Mouse (Mus musculus) forebrain, embryonic 10.5 days (tissue): ENCODE measurements around the gene Cep63. TPM values are rescaled to one million over a fixed set of nuclear protein-coding genes. Genes with fewer than 3 reads are reported as not detected.

Experiments used
- DNase-seq: peaks from one replicate; pipeline ENCODE4 v3.0.0-alpha.2; 2017; ENCODE audit warnings: low spot score; ENCODE audit errors: extremely low spot score
- H3K27ac ChIP-seq: fragments of 300-500 bp; sonication (generic); 2 replicates; pipeline ENCODE4 v1.5.1; 2016; ENCODE audit warnings: mild to moderate bottlenecking
- H3K27me3 ChIP-seq: fragments of 300-500 bp; sonication (generic); 2 replicates; pipeline ENCODE4 v1.6.1; 2016; ENCODE audit warnings: mild to moderate bottlenecking; ENCODE audit not compliant: poor library complexity, severe bottlenecking
- H3K36me3 ChIP-seq: fragments of 300-500 bp; sonication (generic); replicated peaks from 2 replicates; pipeline ENCODE4 v1.6.1; 2016; ENCODE audit warnings: mild to moderate bottlenecking, moderate library complexity
- H3K4me1 ChIP-seq: fragments of 300-500 bp; sonication (generic); 2 replicates; pipeline ENCODE4 v1.6.1; 2016
- H3K4me3 ChIP-seq: fragments of 300-500 bp; sonication (generic); 2 replicates; pipeline ENCODE4 v1.5.1; 2016; ENCODE audit warnings: mild to moderate bottlenecking, moderate library complexity
- H3K9me3 ChIP-seq: fragments of 300-500 bp; sonication (generic); 2 replicates; pipeline ENCODE4 v1.6.1; 2016; ENCODE audit warnings: mild to moderate bottlenecking, moderate library complexity
- WGBS: fragments of 180-500 bp; shearing (Covaris S2); methylation state at CpG from one replicate; pipeline ENCODE4 v1.1.7; 2016; 5-methylcytosine and 5-hydroxymethylcytosine counted together
- polyA plus RNA-seq: library from polyadenylated mRNA; unstranded; fragments of >200 nt; fragmentation: Nextera tagmentation; extraction: Ambion mirVana; gene quantifications from 2 replicates; pipeline ENCODE4 v1.2.1, GENCODE M21; 2016

The Cep63 gene
- polyA plus RNA-seq, 1 experiment from 2014 or later = 56.2 TPM

DNA sequence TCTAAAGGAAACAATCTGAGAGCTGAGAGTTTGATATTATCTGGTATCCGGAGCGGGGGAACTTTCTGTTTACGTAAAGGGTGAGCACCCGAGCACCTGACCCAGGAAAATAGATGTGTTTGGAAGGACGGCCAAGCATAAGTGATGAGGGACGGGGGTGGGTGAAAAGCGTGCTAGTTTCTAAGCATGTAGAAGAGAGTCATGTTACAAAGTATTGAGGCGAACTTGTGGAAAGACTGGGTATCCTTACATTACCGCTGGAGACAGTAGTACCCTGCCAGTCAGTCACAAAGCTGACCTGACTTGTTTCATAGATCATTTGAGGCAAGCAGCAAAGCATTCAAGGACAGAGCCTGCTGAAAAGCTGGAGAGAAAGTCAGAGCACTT is 498 bp upstream of the Cep63 start:
- DNase-seq = no peak
- Histone ChIP-seq H3K36me3 (peaks cover 13% of the 10 kb centered on the region; the same call in 1 of the 2 replicates), H3K27ac (peak overlapping the region; percentile 100), H3K27me3 (no peaks in the 10 kb centered on the region), H3K4me3 (peak overlapping the region; percentile 90), H3K9me3 (no peaks in the 10 kb centered on the region), H3K4me1 (peaks cover 33% of the 10 kb centered on the region)
- under 1% methylated on average over 9 of the region's 9 CpGs for WGBS

DNA sequence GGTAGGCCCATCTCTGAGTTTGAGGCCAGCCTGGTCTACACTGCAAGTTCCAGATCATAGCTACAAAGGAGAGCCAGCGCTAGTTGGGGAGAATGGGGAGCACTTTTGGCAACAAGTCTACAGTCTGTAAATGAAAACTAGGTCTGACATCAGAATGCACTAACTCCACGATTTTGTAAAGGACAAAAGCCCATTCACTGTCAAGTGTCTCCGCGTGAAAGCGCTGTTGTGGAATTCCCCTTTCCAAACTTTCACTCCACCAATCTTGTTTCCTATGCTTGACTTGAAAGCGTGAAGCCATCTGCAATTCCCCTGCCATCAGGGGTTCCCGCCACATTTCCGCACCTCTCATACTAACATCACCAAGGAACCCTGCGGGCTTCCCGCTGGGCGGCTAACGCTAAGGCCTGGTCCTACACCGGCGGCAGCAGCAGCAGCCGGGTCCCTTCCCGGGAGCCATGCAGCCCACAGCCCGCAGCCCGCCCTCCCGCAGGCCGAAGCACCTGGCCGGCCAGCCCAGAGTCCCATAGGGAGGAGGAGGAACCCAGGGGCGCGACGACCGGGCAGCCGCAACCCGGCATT is 842 bp downstream of the Cep63 start:
- Histone ChIP-seq H3K27me3 (no peaks in the 10 kb centered on the region), H3K36me3 (peaks cover 8% of the 10 kb centered on the region; the same call in 1 of the 2 replicates), H3K27ac (peak overlapping the region; percentile 100), H3K9me3 (no peaks in the 10 kb centered on the region), H3K4me3 (peak overlapping the region; percentile 90), H3K4me1 (peaks cover 33% of the 10 kb centered on the region)
- DNase-seq = no peak
- WGBS = 1% methylated on average over 27 of the region's 27 CpGs

DNA sequence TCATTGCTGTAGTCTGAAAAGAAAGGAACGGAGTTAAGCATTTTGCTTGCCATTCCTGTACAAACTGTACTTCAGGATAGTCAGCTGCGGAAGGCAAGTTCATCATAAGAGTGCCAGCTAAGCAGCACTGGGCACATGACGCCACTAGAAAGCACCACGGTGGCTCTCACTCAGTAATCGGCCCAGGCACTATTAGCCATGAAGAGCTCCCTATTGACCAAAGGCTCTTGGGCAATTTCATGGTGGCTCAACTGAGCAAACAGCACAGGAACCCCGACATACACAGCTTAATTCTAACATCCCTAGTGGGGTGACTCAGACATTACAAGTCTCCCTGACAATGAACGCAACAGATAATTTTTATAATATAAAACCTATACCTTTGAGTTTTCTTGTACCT is 2.8 kb downstream of the Cep63 start:
- Histone ChIP-seq H3K4me1 (peaks cover 33% of the 10 kb centered on the region), H3K36me3 (peaks cover 5% of the 10 kb centered on the region), H3K9me3 (no peaks in the 10 kb centered on the region), H3K27ac (no peak overlapping the region), H3K27me3 (no peaks in the 10 kb centered on the region), H3K4me3 (no peak overlapping the region)
- 95% methylated on average over 7 of the region's 7 CpGs for WGBS
- no peak for DNase-seq

GRCm38 (mm10) chr9:102622876-102623275 is 3.5 kb downstream of the Cep63 start:
- DNase-seq = no peak
- WGBS = 93% methylated on average over 6 of the region's 6 CpGs
- H3K27ac ChIP-seq = no peak overlapping the region

DNA sequence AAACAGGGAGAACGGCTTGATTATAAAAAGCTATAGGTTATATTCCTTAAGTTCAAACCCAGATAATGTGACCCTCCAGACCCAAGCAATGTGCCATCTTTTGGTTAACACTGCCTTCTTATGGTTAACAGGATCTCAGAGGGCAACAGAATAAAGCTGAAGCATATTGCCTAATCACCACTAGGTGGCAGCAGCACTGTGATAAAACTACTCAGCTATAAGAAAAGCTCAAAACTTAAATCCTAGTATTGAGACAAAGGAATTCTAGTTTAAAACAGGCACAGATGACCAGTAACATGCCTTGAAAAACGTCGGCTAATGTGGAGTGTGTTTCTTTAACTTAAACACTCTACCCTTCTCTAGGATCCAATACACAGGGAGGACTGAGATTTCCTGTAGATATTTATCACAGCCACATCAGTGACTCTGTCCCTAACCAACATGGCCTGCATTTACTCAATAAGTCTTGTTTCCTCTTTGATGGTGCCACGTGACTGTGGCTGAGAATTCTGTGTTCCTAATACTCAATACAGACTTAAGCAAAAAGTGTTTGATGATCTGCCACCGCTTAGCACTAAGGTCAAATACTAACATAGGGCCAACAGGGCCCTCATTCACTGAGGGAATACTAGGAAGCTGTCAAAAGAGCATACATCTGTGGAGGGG is 4.0 kb downstream of the Cep63 start:
- no peaks in the 10 kb centered on the region for H3K9me3 ChIP-seq
- peak; percentile 47 for DNase-seq
- H3K4me1 ChIP-seq = peaks cover 25% of the 10 kb centered on the region
- peaks cover 17% of the 10 kb centered on the region for H3K36me3 ChIP-seq
- H3K27me3 ChIP-seq = no peaks in the 10 kb centered on the region
- 41% methylated on average over 5 of the region's 5 CpGs for WGBS
- peak overlapping the region; percentile 58; the same call in 1 of the 2 replicates for H3K27ac ChIP-seq
- no peak overlapping the region for H3K4me3 ChIP-seq

More at GRCm38 (mm10) chr9:102622876-102623275, 3.5 kb downstream of the Cep63 start:
- Histone ChIP-seq H3K9me3 (no peaks in the 10 kb centered on the region), H3K4me1 (peaks cover 31% of the 10 kb centered on the region), H3K36me3 (peaks cover 12% of the 10 kb centered on the region), H3K4me3 (no peak overlapping the region), H3K27me3 (no peaks in the 10 kb centered on the region)

DNA sequence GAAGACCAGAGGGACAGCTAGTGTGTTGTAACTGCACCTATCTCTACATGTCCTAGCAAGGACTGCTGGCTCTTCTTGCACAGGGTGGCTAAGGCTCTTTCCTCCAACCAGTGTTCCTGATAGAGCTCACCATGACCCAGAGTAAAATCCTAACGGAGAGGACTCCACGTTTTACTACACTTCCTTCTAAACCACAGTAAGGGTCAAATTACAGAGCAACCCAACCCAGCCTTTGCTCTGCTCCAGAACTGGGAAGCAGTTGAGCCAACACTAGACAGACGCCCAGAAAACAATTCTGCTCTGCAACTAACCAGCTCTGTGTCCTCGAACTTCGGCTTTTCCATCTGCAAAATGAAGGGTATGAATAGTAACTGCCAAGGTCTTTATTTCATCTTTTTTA is 4.9 kb downstream of the Cep63 start:
- no peaks in the 10 kb centered on the region for H3K27me3 ChIP-seq
- no peak for DNase-seq
- 73% methylated on average over 5 of the region's 5 CpGs for WGBS
- peaks cover 20% of the 10 kb centered on the region; the same call in 1 of the 2 replicates for H3K4me1 ChIP-seq
- H3K36me3 ChIP-seq = peaks cover 20% of the 10 kb centered on the region
- H3K27ac ChIP-seq = no peak overlapping the region
- H3K9me3 ChIP-seq = no peaks in the 10 kb centered on the region
- no peak overlapping the region for H3K4me3 ChIP-seq

- Histone ChIP-seq H3K4me3 (no peak overlapping the region), H3K9me3 (no peaks in the 10 kb centered on the region), H3K36me3 (peaks cover 66% of the 10 kb centered on the region), H3K4me1 (no peaks in the 10 kb centered on the region), H3K27me3 (no peaks in the 10 kb centered on the region), H3K27ac (no peak overlapping the region)
- 91% methylated on average over 9 of the region's 9 CpGs for WGBS
- DNase-seq = no peak
Measured at GRCm38 (mm10) chr9:102616267-102616666, 10.1 kb downstream of the Cep63 start.

GRCm38 (mm10) chr9:102615071-102615470 is 11.3 kb downstream of the Cep63 start:
- Histone ChIP-seq H3K4me1 (no peaks in the 10 kb centered on the region), H3K36me3 (peaks cover 76% of the 10 kb centered on the region), H3K4me3 (no peak overlapping the region), H3K27ac (no peak overlapping the region), H3K27me3 (no peaks in the 10 kb centered on the region), H3K9me3 (no peaks in the 10 kb centered on the region)
- WGBS = 91% methylated on average over 3 of the region's 3 CpGs
- DNase-seq = no peak

- Histone ChIP-seq H3K9me3 (no peaks in the 10 kb centered on the region), H3K4me1 (no peaks in the 10 kb centered on the region), H3K4me3 (no peak overlapping the region), H3K27ac (no peak overlapping the region), H3K36me3 (peaks cover 57% of the 10 kb centered on the region), H3K27me3 (no peaks in the 10 kb centered on the region)
- 92% methylated on average over 3 of the region's 3 CpGs for WGBS
- no peak for DNase-seq
Measured at GRCm38 (mm10) chr9:102609221-102609620, 17.1 kb downstream of the Cep63 start.

GRCm38 (mm10) chr9:102607471-102607870 is 18.9 kb downstream of the Cep63 start:
- no peak for DNase-seq
- Histone ChIP-seq H3K36me3 (peaks cover 46% of the 10 kb centered on the region), H3K4me1 (no peaks in the 10 kb centered on the region), H3K27ac (no peak overlapping the region), H3K9me3 (no peaks in the 10 kb centered on the region), H3K4me3 (no peak overlapping the region), H3K27me3 (no peaks in the 10 kb centered on the region)
- WGBS = 67% methylated on average over 5 of the region's 5 CpGs

DNA sequence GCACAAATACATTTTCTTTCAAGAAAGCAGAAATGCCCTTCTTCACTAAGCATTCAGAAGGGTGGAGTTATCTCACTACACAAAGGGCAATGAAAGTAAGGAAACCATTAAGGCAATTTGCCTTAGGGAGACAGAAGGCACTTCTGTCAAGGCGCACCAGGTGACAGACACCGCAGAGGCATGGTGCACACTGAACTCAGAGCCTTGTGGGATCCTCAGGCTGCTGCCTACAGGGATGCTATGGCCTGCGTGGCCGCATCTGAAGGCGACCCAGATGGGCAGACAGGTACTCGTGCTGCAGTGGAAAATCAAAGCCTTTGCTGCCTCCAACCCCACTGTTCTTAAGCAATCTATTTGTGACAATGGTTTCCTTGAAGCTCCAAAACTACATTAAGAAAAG is 21.2 kb downstream of the Cep63 start:
- no peak overlapping the region for H3K4me3 ChIP-seq
- H3K27ac ChIP-seq = no peak overlapping the region
- H3K36me3 ChIP-seq = peaks cover 45% of the 10 kb centered on the region
- H3K27me3 ChIP-seq = no peaks in the 10 kb centered on the region
- no peaks in the 10 kb centered on the region for H3K4me1 ChIP-seq
- 89% methylated on average over 6 of the region's 6 CpGs for WGBS
- H3K9me3 ChIP-seq = no peaks in the 10 kb centered on the region
- no peak for DNase-seq

- no peaks in the 10 kb centered on the region for H3K9me3 ChIP-seq
- H3K4me1 ChIP-seq = no peaks in the 10 kb centered on the region
- 81% methylated on average over 2 of the region's 2 CpGs for WGBS
- no peak for DNase-seq
- H3K36me3 ChIP-seq = peaks cover 41% of the 10 kb centered on the region
- no peak overlapping the region for H3K27ac ChIP-seq
- H3K27me3 ChIP-seq = no peaks in the 10 kb centered on the region
- H3K4me3 ChIP-seq = no peak overlapping the region
Measured at GRCm38 (mm10) chr9:102601666-102602065, 24.7 kb downstream of the Cep63 start.

- H3K4me1 ChIP-seq = no peaks in the 10 kb centered on the region
- H3K9me3 ChIP-seq = no peaks in the 10 kb centered on the region
- peaks cover 46% of the 10 kb centered on the region for H3K36me3 ChIP-seq
- 90% methylated on average over 2 of the region's 2 CpGs for WGBS
- no peaks in the 10 kb centered on the region for H3K27me3 ChIP-seq
- no peak overlapping the region for H3K4me3 ChIP-seq
- H3K27ac ChIP-seq = no peak overlapping the region
- DNase-seq = no peak
Measured at GRCm38 (mm10) chr9:102601187-102601586, 25.1 kb downstream of the Cep63 start.
